Mouse (Mus musculus): Measurements from ENCODE around the gene Adarb2.

The Adarb2 gene

DNA sequence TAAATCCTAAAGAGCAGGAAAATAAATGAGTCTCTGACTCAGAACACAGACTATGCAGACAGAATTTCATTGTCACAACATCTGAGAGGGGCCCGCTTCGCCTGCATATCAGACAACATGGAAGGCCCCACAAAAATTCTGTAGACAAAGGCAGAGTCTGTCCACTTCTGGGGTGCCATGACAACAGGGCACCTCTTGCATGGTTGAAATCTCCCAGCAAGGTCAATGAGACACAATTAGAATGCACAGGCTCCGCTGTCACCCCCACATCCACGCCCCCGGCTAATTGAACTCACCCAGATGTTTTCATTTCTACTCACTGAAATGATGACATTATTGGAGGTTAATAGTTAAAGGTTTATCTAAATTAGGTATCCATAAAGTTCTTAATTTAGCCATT, 296.9 kb downstream of the Adarb2 start:
- DNase-seq: no peak

DNA sequence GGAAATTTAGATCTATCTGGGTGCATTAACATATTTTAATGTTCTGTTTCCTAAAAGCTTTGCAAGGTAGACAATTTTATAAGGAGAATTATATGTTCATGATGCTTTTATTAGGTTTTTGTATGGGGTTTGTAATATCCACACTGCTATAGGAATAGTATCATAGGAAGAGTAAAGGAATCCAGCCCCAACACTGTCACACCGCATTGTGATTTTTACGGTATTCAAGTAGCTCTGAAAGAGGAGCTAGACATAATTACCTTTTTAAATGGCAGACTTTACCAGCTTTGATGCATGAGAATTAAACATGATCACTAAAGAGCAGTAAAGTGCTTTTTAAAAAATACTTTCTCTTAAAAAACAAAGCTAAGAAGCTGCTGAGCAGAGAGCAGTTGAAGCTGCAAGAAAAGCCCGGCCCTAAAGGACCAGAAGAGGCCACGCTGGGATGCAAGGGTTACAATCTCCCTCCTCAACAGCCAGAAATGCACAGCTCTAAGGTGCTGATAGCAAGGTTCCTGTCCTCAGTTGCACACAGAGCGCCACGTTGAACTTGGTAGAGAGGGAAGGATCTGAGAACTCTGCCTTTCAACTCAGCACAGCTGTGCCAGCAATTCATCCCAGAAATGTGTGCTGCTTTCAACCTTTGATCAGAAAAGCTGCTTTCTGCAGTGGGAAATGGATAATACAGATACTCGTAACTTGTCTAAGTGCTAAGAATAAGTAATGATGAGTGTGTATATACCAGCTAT, 308.6 kb downstream of the Adarb2 start:
- no peak for DNase-seq

DNA sequence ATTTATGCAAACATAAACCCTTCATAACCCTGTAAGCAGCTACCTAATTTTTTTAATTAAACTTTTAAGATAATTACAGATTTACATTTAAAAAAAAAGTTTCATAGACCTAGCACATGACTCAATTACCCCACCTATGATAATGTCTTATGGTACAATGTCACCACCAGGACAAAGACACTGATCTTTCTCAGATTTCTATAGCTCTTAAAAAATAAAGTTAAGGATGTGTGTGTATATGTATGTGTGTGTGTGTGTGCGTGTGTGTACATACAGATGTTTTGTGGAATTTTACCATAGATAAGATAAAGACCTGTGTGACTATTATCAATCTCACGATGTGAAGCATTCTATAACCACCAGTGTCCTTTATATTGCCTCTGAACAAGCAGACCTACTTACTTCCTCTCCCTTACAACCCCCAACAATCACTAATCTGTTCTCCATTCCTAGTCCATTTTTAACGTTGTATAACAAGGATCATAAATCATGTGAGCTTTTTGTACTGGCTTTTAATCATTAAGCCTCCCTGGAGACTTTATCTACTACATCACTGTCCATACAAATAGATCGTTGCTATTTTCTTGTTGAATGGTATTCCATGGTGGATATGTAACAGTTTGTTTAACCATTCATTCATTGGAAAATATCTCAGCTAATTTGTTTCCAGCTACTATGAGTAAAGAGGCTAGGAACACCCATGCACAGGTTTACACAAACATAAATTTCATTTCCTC, 313.5 kb downstream of the Adarb2 start:
- no peak for DNase-seq

DNA sequence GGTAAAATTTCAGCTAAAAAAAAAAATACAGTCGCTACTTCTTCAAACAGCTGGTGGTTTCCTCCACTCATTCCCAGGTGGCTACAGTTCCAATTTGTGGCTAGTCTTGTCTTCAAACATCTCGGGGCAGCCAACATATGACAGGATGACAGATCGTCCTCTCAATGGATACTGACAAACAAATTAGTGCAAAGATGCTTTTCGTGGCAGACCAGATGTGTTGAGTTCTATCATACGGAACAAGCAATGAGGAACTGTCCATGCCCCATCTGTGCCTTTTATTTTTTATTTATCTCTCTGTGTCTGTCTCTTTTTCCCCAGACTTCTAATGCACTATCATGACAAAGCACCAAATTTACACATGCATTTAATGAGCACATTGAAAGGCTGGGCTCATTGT, 316.5 kb downstream of the Adarb2 start:
- DNase-seq: no peak

DNA sequence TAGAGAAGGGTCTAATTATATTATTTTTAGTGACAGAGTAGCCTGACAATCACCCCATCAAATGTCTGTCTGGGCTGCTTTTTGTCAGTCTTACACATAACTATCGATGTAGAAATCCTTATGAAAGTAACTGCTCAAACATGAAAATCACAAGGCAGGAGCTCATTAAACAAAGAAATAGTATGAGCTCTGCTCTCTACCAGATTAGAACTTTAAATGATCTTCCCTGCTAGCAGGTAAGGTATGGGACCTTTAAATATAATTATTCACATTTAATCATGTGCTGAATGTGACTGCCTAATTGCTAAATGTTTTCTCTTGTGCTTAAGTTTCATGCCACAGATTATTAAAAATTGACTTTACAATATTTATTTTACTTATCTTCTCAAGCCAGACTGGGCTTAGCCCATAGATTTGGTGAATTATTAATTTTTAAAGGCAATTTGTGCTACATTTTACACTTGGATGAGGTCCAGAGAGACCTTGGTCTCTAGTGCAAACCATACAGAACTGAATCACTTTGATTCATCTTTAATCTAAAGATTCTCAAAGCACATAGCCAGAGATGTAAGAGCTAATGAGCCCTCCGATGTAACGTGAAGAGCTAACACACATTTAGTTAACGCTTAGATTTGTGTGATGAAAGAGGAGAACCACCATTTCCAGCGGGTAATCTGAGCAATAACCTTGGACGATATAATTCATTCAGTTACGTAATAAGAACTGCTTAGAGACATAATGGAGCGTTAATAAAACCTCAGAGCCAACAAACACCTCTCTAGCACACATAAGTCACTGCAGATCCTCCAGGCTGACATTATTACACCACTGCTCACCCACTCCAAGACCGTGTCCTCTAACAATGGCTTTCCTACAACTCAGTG, 323.3 kb downstream of the Adarb2 start:
- no peak for DNase-seq

DNA sequence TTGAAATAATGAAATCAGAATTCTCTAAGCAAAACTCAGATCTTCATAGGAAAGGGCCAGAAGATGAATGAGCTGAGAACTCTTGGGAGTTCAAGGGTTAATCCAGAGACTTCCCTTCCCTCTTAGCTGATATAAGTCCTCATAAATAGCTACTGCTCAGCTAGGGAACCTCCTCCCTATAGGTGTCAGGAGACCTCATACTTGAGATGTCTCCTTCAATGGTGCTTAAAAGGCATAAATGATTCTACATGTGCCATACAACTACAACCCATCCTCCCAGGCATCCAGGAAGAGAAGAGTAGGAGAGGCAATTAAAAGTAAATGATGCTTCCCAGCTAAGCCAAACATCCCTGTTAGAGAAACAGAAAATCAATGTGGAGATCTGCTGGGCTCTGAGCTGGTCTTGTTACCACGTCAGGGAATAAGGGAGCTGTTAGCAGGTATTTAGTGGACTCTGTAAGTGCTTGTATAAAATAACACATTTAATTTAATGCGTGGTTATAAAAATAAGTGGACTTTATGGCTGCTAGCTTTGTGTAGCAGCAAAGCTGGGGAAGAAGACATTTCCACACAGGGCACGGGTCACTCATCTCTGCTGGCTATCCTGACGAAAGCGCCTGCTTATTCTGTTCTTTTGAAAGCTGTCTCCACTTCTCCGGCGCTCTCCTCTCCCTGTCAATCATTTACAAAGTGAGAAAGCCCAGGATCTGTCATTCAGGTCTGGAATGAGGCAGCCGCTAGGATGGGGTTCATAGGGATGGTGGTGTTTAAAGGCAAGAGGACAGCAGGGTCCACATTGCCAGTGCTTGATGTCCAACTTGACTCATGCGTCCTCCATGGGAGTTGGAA, 331.8 kb downstream of the Adarb2 start:
- no peak for DNase-seq

DNA sequence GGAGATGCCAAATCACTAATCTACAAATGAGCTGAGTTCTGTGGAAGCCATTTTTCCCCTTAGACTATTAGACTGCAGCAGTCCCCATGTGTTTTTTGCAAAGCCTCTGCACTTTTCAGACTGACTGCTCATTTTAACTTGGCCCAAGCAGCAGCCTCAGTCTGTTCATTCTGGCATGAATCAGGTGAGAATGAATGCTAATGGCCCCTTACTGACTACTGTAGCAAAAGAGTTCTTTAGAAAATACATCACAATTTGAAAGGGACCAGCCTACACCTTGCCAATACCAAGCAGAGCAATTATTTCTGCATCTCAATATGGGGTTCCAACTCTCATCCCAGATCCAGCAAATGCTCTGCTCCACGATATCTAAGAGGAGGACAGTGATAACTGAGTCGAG, 335.8 kb downstream of the Adarb2 start:
- DNase-seq: no peak

DNA sequence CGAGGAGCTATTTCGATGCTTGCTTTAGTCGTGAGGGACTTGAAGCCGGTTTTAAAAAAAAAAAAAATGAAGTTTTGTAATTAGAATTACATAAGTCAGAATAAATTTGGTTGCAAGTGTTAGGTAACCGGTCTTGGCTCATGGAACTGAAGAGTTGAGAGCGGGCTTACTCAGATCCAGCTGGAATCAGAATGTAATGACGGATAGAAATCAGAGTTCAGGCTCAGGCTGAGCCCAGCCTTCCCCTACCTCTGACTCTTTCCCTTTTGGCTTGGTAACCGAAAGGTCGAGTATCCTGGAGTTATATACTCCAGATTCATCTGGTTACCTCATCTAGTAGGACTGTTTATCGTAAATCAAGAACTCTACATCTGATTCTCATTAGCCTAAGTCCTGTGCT, 336.2 kb downstream of the Adarb2 start:
- DNase-seq: no peak

DNA sequence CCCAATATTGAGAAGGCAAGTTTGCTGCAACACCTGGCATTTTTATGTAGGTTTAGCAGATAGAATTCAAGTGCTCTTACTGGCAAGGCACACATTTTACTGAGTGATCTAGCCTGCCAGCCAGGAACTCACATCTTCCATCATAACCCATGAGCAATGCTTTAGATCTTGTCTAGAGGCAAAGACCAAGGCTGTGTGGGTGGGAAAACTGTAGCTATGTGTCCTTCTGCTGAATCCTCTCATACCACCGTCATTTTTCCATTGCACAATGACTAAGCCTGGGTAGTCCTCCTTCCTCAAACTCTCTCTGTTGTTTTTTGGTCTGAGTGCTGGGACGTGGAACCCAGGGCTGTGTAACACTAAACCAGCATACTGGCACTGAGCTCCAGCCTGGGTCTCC, 340.0 kb downstream of the Adarb2 start:
- no peak for DNase-seq

DNA sequence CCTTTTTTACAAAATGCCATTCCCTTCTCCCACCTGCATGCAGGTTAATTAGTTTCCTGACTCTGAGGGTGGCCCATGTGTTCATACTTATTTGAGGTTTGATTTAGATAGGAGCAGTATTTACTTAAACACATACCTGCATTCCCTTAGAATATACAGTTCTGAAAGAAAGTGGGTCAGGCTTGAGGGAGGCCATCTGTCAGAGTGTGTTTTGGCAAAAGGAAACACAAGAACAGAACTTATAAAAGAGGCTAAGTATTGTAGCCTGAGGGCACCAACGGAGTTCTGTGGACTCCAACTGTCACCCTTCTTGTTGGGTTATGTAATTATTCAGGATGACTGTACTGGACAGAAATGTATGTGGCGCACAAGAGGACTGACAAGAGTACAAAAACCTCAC, 349.6 kb downstream of the Adarb2 start:
- no peak for DNase-seq

DNA sequence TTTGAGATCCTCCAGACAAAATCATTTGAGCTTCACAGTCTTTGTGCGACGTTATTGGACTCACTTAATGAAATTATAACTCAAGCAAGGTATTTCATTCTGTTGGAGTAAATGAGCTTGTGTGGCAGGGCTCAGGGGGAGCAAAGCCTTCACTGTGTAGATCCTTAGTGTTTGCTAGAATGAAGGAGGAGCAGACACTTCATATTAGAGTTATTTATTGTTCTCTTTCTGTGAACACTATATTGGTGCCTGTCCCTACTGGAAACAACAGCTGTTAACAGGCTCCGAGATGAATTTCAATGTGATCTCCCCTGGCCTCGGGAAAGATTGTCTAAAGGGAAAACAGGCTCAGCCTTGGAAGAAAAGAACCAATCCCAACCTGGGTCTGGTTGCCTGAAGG, 355.1 kb downstream of the Adarb2 start:
- DNase-seq: no peak

DNA sequence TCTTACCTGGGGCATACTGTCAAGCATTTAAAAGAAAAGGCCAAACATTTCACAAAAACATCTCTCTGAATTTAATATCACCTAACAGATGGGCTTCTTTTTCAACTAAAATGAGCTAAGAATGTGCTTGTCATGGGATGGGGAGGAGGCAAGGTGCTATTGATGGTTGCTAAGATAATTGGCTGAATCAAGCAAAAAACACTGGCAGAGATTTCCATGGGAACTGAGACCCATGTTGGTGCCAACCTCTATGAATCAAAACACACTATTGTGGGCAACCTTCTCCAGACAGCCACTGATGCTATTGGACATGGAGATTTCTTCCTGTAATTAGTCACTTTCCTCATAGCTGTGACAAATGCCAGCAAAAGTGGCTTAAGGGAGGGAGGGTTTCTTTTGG, 357.8 kb downstream of the Adarb2 start:
- no peak for DNase-seq

DNA sequence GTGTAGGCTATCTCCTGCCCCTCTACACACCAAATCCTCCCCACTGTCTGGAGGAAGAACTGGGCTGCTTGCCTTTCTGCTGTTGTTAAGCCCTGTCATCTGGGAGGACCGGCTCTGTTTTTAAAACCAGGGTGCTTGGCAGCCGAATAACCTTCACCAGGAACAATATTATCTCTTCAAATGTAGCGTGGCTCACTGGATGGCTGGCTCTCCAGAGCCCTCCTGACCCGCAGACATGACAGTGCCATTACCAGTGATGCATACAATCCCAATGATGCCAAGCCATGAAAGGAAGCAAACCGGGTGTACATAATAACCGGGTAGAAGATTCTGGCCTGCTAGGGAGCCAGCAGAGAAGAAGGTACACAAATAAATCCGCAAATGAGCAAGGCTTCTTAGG, 360.5 kb downstream of the Adarb2 start:
- DNase-seq: no peak

DNA sequence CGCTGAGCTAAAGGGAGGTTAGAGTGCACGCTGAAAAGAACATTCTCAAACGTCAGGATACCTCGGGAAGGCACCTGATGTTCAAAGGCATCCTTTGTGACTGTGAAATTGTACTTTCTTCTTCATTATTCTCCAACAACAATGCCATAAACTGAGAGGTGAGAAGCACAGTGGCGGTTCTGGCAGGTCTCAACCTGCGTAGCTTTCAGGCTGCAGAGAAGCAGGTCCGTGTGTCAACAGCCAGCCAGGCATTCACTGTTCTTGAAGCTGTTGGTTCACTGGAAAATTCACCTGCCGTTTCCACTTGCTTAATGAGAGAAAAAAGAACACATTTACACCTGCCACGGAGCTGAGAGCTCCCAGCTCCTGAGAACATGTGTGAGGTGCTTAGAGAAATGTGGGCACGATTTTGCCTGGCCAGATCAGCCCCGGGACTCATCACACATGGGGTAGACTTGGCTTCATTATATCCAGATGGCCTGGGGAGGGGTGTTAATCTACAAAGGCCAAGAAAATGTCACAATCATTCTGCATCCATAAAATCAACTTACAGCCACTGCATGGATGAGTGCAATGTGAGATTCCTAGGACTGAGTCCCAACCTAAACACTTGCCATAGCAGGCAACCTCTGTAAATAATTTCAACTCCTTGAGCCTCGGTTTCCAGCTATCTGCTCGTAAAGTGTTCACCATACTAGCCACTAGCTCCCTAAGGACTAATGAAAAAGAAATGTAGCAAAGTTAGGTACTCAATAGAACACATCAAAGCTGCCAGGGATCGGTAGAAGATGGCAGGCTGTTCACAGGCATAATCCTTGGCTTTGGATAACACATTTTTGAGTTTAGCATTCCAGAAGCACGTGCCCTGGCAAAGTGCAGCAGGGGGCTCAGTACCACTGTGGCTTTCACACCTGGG, 364.7 kb downstream of the Adarb2 start:
- no peak for DNase-seq

DNA sequence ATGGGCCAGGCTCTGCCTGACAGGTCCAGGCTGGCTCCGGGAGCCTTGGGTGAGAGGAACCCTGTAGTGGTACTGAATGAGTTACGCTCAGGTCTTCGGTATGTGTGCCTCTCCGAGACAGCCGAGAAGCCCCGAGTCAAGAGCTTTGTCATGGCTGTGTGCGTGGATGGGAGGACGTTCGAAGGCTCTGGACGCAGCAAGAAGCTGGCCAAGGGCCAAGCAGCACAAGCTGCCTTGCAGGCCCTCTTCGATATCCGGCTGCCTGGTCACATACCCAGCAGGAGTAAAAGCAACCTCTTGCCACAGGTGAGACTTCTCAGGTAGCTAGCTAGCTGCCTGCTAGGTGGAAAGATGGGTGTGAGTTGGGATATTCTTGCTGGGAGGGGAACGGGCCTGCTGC, 367.6 kb downstream of the Adarb2 start:
- DNase-seq: no peak

DNA sequence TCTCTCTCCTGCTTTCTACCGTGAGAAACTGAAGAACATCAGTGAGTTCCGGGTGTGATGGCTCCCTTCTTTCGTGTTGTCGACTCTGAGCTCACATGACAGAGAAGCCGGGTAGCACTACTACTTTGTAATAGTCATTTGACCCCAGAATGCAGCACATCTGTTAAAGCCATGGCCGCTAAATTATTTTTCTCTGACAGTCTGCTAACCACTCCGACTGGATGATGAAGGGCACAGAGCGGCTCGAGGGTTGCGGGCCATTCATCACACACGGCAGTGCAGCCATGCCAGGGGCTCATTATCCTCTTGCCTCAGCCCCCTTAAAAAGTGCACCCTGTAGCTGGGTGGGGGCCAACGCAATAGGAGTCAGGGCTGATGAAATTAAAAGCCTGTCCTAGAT, 371.2 kb downstream of the Adarb2 start:
- no peak for DNase-seq

DNA sequence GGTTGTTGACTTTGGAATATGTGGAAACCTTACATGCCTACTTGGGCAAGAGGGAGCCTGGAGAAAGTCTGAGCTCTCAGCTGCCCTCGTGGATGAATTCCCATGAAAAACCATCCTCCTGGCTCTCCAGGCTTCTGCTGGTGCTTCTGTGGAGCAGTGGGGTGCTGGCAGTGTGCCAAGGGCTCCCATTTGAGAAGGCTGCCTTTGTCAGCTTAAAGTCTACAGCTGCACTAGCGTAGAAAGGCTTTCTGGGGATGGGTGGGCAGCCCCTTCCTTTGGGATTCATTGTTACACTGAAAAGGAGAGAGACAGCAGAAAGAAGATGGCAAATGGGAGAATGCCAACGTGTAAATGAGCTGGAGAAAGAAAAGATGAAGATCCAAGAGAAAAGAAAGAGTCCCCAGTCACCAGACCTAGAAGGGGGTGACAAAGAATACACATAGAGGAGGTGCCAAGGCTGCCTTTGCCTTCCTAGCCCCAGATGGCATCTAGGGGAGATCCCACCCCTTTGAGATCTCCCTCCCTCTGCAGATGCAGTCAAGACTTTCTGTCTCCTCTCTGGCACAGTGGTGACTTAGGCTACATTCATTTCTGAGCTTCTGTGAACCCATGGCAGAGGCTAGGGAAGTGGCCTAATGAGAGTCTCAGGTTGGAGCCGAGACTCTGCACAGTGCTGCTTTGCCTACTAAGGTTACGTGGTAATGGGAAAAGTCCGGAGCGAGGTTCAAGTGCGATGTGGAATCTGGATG, 381.8 kb downstream of the Adarb2 start:
- peak; percentile 42 for DNase-seq

DNA sequence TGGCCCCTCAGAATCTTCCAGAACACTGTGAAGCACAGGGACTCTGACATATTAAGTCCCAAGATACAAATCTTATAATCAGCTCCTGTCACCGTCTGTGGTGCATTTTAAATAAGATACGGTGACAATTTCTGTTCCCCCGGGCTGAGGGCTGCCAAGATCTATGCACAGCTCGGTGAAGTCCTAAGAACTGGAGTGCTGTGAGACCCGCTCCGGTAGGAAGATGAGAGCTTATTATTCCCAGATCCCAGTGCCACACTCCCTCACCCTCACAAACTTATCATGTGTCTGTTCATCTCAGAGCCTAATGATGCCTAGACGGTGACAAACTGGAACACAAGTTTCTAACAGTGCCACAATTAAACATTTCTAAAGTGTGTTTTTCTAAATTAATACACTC, 384.8 kb downstream of the Adarb2 start:
- DNase-seq: no peak

DNA sequence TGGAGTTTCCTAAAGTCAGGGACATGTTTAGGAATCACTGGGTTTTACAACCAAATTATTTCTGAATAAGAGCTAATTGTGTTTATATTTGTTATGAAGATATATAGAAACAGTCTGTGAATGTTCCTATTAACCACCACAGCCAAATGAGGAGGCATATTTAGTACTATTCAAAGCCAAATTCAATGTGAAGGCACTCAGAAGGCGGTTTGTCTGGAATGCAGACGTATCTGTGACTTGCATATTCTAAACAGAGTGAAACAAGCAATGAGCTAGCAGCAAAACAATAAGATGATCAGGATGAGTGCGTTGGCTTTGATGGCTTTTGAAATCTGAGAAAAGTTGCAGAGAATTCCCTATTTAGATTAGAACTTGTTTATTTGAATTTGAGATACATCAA, 387.8 kb downstream of the Adarb2 start:
- DNase-seq: no peak

DNA sequence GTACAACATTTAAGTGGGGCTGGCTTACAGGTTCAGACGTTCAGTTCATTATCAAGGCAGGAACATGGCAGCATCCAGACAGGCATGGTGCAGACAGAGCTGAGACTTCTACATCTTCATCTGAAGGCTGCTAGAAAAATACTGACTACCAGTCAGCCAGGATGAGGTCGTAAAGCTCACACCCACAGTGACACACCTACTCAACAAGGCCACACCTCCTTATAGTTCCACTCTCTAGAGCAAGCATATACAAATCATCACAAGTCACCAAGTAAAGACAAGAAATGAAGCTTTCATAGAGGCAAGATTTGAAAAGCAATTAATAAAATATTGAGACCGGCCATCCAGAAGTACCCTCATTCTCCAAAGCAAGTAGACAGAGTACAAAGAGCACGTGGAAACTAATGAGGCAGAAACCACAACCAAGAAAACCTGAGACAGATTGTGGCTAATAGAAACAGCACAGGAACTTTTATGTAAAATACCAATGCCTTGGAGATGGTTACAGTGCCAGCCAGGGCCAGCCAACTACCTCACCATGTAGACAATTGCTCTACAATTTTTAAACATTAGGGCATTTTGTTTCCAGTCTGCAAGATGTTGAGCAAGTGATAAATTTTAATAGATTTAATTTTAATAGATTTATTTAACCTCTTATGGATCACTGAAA, 394.4 kb downstream of the Adarb2 start:
- no peak for DNase-seq

Data from right cerebral cortex, postnatal 14 days (tissue).